Mouse (Mus musculus): Measurements from ENCODE around the gene Pde4d.
"Not testable (repeated sequence)": the region's sequence is repeated elsewhere in the genome, so short reads cannot be mapped to it uniquely, and the experiment has no call there.

Gene Pde4d

DNA sequence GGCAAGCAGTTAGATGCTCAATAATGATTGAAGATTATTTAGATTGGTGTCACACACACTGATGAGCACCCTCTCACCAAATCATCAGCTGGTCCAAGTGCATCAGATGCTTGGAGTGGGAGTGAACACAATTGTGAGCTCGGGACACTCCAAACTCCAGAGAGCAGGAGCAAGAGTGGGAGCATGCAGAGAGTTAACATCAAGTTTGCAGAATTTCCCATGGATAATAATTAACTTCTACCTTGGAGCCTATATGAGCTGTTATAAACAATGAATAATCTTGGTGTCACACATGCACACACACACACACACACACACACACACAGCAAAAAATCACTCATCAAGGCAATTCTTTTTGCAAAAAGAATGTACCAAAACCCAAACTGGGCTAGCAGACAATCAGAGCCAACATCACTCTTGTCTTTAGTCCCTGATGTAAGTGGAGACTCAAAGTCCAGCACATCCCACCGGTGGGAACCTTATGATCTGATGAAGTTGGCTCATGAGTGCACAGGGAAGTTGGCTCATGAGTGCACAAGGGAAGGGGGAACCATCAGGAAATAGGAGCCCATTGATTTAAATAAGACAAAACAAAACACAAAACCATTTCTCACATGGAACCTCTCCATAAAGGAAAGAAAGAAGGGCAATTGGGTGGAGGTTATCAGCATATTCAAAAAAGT, 1391.5 kb downstream of the Pde4d start:
- in situ Hi-C loops (cut with MboI, MseI) = no loop called here

DNA sequence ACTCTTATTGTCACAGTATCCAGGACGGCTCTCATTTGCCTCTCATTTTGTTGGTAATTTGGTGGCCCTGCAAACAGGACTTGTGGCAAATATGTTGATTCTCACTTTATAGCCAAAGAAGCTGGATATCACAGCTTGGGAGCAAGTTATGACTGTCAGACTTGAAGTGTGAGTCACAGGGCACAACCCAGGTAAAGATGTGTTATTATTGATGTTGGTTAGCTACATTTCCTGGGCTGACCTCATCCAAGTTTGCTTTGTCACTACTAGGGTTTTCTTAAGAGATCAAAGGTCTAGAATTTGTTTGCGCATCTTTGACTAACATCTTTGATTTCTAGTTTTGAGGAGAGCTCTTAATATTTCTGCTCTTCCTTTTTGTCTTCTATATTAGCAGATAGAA, 1393.2 kb downstream of the Pde4d start:
- in situ Hi-C loops (cut with MboI, MseI) = no loop called here

DNA sequence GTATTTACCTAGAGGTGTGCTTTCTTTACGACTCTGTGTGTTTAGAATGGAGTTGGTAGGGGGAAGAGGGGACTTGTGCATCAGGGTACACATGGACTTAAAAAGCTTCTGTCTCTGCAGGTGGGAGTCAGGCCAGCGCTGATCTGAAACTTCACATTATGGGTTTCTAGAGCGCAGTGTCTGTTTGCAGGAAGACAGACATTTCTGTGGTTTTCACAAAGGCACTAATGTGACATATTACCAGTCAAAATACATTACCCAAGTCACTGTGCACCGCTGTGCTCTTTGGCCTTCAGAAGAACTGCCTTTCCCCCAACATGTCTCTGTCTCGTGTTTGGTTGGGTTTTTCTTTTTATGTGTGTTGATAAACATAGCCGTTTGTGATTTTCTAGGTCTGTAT, 1395.1 kb downstream of the Pde4d start:
- in situ Hi-C loops (cut with MboI, MseI) = no loop called here

DNA sequence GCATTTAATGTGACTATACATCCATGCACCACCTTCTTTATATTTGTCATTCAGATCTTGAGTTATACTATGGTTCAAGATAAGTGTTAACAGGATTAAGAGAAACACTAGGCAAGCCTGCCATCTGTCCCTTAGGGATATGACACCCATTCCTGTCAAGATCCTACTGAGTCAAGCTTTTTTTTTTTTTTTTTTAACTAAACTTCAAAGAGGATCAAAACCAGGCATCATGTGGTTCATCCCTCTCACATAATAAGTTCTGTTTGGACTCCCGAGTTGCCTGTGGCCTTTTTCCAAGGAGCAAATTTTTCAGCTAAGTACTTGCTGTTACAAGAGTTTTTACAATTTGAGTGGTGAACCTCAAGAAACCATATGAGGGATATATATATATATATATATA, 1414.1 kb downstream of the Pde4d start:
- in situ Hi-C loops (cut with MboI, MseI) = no loop called here

DNA sequence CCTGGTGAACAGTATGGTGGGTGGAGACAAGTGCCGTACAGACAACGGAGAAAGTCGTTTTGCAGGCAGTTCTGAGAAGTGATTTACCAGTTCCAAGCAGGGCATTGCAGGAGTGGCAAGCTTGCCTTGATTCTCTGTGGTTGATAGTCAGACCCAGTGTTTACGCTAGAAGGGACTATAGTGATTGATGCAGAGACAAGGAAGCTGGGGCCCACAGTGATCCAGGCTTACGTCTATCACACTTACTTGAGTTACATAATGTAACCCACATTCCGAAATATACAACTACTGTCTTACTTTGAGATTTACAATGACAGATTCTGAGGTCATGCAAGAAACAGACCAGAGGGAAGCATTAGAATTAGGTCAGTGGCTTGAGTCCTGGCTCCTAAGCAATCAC, 1414.6 kb downstream of the Pde4d start:
- in situ Hi-C loops (cut with MboI, MseI) = no loop called here

DNA sequence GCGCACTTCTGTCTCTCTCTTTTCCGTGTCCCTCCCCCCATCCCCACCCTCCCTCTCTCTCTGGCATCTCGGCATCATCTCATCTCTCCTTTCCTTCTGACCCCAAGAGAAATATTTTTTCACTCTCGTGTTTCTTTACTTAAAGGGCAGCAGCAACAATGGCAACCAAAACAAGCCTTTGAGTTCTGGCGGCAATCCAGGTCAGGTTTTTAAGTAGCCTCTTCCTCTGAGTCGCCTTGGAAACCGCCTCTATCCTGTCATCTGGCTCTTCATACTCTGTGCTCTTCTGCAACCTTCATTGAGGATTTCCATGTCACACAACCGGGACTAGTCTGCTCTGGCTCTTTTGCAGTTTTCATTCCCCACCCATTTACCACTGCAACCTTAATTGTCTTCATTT, 1430.6 kb downstream of the Pde4d start:
- in situ Hi-C loops (cut with MboI, MseI) = no loop called here

DNA sequence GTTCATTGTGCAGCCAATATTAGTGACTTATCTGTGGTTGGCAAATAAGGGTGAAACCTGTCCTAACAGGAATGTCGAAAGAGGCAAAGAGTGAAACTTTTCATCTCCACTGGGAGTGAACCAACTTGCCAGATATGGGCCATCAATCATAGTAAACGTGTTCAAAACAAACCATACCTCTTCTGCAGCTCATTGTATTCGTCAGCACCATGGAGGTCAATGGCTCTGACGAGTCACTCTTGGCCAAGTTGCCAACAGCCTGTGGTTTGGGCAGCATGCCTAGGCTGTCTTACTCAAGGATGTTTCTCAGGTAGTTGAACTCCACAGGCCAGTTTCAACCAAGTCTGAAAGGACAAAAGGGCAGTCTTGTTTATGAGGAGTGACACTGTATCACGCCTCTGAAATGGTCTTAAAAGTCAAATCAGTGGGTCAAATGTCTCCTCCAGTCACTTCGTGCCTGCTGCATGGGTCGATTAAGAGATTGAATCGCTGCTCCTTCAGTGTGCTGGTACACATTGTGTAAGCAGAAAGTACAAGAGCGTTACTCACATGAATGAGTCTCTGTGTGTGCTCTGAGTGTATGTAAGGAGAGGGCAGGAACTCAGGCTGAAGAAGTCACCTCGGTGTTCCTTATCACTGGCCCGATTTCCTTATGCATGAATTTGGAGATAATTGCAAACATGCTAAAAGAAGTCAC, 1431.6 kb downstream of the Pde4d start:
- in situ Hi-C loops (cut with MboI, MseI) = no loop called here

DNA sequence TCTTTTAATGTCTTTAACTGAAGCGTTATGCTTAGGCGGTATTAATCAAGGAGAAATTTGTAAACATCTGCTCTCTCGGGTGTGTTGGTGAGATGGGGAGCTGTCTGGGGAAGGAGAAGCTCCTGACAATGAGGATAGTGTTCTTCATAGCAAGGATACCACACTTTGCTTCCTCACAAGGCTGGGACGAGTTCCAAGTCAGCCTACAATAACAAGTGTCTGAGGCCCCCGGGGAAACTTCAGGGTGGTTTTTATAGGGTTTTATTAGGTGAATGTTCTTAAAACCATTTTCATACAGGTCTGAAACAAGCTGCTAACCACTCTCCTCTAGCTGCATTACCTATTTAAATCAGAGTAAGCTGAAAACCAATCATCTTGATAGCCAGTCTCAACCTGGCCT, 1433.9 kb downstream of the Pde4d start:
- in situ Hi-C loops (cut with MboI, MseI) = no loop called here

DNA sequence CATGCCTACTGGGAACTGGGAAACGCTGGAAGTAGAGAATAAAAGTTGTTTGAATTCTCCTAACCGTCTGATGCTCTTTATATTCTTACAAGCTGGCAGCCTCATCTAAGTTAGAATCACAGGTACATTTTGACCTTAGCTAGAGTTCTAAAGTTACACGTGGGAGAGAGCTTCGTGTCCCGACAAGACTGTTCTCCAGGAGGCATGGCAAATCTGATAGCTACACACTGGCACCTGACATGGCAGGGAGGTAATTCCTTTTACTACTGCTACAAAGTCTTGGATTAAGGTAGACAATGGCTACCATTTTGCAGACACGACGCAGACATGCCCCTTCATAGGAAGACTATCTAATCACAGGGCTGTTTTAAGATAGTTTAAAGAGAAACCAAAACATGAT, 1435.1 kb downstream of the Pde4d start:
- in situ Hi-C loops (cut with MboI, MseI) = no loop called here

DNA sequence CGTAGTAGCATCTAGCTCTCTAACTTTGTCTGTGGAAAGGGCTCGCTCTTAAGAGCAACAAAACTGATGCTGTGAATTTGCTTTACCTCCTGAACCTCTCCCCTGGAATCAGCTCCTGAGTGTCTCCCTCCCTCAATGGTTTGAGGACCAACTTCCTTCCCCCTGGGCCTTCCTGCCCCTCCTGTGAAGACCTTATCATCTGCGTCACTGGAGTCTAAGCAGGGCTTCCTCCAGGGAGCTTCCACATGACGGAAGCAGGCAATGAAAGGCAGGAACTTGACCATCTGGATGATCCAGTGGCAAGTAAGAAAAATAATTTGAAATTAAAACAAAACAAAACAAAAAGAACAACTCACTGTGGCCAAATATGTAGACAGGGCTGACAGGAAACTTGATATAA, 1438.5 kb downstream of the Pde4d start:
- in situ Hi-C loops (cut with MboI, MseI) = no loop called here

DNA sequence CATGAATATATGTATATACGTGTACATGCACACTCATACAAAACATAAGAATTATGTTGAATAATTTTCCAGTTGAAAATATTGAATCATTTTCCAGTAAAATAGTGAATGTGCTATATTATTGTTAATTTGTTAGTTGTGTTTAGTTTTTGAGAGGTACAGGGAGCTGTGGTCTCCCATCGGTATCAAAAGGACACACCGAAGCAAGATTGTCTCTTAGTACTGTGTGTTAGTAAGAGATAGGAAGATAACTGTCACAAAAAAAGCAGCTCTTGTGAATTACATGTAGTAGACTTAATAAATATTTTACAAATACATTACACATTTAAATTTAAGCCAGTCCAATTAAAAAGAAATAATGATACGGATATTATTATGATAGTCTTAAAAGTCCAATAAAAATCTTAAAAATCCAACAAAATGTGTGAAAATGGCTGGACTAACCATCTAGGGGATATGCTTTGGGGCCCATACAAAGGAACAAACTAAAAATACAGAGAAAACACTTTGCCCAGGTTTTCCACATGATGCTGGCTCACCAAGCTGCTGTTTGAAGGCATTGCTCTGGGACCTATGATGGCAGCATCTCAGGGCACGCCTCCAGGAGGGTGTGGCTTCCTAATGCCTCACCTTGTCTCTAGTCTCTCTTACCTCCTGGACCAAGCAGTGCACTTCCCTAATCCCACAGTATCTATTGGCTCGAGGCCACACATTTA, 1441.6 kb downstream of the Pde4d start:
- in situ Hi-C loops (cut with MboI, MseI) = loop anchor here (5.0 kb wide), 1 partner anchor 59 kb away; no protein-coding TSS in a partner anchor

DNA sequence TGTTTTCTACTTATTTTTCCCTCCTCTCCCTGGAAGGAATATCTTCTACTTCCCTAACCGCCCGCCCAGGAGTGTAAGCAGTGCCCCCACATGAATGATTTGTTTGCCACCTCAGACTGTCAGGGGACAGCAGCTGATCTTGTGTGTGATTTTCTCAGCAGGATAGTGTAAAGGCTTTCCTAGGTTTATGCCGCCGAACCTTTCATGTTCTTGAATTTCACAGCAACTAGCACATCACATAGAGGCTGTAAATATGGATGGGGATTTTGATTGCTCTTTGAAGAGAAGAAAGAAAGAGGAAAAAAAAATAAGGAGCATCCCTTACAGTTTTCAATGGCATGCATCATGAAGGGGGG, 1442.1 kb downstream of the Pde4d start:
- in situ Hi-C loops (cut with MboI, MseI) = loop anchor here (5.0 kb wide), 1 partner anchor 60 kb away; no protein-coding TSS in a partner anchor

DNA sequence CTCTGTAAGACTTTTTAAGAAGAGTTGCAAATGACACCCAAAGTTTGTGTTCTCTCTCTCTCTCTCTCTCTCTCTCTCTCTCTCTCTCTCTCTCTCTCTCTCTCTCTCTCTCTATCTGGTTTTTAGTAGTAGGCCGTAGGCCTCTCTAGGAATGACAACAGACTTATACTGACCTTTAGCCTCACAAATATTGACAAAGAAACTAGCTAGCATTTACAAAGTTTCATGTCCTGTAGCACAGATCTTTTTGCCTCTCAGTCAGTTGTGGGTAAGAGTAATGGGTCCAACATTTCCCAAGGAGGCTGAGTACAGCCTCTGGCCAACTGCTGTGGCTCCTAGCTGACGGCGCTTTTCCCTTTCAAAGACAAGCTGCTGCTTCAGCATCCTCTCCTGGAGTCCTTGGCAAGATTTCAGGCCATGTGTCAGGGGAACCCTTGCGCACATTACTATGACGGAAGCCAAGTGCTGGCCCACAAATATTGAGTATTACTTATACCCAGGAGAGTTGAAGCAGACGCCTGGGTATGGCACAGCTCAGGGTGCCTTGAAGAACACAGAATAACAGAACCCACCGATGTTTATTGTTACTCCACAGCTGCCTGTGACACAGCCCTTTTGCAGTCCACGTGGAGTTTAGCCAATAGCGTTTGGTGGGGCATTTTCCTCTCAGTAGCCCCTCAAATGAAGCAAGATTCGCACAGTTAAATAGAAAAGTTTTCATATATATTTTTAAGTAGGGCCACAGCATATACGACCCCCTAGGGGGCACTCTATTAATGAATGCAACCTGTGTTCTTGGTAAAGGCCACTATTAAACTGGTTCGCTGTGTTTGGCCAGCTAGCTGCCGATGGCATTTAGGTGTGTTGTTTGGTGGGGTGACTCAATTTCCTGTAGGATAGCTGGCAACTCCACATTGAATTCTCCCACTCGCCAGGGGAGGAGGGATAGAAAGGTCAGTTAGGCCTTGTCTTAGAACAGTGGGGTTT, 1450.0 kb downstream of the Pde4d start:
- in situ Hi-C loops (cut with MboI, MseI) = no loop called here

DNA sequence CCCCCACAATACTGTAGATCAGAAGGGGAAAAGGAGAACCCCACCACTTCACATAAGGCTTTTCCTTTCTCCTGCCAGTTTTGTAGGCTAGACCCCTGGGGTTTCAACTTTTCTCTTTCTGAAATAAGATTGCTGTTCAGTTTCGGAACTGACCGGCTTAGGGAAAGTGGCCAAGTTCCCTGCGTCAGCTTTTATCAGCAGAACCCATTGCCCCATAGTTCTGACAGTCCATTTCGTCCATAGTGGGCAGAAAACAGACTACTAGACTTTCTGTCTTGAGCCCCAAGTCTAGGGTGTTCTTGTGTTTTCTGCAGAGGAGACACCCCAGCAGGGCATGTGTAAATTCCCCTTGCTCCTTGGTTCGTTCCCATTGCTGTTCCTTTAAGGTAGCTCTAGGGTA, 1452.1 kb downstream of the Pde4d start:
- in situ Hi-C loops (cut with MboI, MseI) = no loop called here

DNA sequence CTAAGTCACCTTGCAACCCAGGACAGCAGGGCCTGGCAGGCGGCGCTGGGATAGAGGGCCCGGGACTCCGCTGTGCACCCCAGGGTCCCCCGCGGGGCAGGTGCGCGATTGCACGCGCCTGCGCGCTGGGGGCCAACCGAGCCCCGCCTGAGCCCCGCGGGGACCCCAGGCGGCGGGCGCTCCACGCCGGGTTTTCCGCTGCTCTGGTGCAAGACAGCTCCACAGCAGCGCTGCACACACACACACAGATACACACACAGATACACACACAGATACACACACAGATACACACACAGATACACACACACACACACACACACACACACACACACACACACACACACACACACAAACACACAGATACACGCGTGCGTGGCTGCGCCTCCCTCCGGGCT, 1452.7 kb downstream of the Pde4d start:
- in situ Hi-C loops (cut with MboI, MseI) = not testable (repeated sequence)

DNA sequence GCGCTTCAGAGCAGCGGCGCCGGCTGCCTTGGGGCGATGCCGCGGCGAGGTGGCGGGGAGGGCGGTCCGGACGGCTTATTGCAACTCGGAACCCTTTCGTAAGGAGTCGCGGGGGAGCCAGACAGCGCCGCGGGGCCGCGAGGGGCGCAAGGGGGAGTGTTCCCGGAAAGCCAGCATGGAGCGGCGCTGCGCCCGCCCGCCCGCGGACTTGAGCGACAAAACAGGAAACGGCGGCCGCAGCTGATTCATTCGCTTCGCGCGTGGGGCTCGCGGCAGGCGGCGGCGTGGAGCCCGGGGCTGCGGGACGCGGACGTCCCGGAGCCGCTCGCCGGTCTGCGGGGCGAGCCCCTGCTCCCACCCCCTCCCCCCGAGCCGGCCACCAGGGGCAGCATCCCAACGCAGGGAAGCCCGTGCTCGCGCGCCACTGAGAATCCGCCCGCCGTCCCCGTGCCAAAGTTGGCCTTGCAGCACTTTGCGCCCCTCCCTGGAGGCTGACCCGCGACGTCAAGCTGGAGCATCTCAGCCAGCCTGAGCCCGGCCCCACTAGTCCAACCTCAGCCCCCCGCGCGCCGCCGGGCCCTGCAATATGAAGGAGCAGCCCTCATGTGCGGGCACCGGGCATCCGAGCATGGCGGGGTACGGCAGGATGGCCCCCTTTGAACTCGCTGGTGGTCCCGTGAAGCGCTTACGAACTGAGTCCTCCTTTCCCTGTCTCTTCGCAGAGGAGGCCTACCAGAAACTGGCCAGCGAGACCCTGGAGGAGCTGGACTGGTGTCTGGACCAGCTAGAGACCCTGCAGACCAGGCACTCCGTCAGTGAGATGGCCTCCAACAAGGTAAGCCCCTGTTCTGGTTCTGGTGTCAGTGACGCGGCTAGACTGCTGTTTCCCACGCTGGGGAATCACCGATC, 1453.4 kb downstream of the Pde4d start:
- in situ Hi-C loops (cut with MboI, MseI) = no loop called here

DNA sequence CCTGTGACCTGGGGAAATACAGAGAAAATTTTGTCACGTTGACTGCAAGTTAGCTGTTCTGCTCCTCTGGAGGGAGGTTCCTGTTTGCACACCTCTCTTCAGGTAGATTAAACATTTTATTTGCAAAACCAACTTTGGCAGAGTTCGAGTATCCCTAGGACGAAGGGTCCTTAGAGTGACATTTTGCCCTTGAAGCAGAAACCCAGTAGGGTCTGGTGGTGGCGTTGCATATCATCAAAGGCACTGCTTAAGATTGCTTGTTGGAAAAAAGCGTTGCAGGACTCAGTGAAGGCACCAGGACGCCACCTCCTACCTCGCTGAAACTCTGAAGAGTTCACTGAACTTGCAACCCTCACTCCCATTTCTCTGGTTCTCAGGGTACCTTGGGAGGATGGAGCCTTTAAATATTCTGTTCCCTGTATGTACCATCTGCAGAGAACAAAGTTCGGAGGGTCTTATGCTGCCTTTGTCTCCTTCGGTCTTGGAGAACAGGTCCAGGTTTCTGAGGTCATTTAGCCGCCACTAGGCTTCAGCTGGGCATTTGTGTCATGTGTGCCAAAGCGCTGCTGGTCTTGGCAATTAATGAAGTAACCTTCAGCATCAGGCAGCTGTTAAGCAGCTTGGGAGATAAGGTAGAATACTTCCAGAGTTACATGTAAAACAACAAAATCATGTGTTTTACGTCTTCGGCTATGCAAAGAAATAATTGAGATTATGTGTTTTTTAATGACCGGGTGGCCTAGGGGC, 1454.2 kb downstream of the Pde4d start:
- in situ Hi-C loops (cut with MboI, MseI) = no loop called here

DNA sequence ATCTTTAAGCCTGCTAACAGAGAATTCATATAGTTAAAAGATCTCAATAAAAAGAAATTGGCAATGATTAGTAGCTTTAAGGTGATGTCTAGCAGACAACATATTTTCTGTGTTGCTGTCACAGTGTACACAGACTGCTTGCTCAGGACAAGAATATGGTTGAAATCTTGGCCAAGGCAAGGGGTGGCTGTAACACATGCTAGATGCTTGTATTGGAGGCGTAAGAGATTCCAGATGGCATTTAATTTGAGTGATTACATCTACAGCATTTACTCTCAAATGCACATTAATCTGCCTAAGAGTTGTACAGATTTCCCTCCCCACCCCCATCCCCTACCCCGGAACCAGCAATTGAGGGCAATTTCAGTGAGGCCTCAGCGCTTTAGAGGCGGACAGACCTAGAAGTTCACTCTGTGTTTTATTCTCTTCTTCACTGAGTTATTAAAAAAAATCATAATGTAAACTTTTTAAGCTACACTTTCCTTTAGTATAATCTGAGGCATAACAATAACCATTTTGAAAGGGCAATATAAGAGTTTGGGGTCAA, 1456.7 kb downstream of the Pde4d start:
- in situ Hi-C loops (cut with MboI, MseI) = loop anchor here (5.0 kb wide), 1 partner anchor 129 kb away; no protein-coding TSS in a partner anchor

DNA sequence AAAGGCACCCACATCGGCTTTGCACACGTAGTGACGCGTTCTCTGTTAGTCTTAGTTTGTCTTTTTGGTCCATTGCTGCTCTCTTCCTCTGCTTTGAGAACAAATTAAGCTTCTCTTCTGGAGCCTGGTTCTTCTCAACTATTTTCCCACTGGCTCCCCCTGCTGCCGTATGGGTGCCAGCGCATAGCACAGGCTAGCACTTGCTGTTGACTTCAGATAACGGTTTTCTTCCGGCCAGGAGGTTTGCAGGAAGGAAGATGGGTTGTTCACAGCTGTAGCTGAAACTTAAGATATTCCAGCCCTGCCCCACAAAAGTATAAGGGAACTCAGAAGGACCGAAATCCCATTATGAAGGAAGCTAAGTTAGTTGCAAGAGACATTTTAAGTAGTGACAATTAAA, 1457.9 kb downstream of the Pde4d start:
- in situ Hi-C loops (cut with MboI, MseI) = loop anchor here (5.0 kb wide), 1 partner anchor 130 kb away; no protein-coding TSS in a partner anchor
